Mouse (Mus musculus): ENCODE measurements at regions not wholly inside any gene's neighbourhood (a gene's known extent, or its start where the extent isn't known, plus 50 kb on each side); places are given as distances from the start of the nearest gene placed in this dataset.

GRCm38 (mm10) chr8:91855881-91856280, 54.0 kb upstream of the Irx3 start:
- no peak for TF ChIP-seq CTCF (IDR thresholded peaks at IDR 0.05)
- no peak for TF ChIP-seq EP300 (IDR thresholded peaks at IDR 0.05)

Measured in lung, postnatal 0 days (tissue).